Mouse (Mus musculus) testis, adult 2 months (tissue): ENCODE measurements around the gene Ldhc.
"Not testable (repeated sequence)": the region's sequence is repeated elsewhere in the genome, so short reads cannot be mapped to it uniquely, and the experiment has no call there.

Experiments
- CTCF ChIP-seq: fragments of 200-500 bp; IDR thresholded peaks from 2 replicates; pipeline ENCODE4 v1.5.1; 2012; ENCODE audit warnings: low read depth, mild to moderate bottlenecking, inconsistent platforms, low read length, moderate library complexity; ENCODE audit not compliant: control insufficient read depth, insufficient read depth, insufficient replicate concordance
- POLR2A ChIP-seq: fragments of 200-500 bp; IDR thresholded peaks from 2 replicates; pipeline ENCODE4 v1.6.1; 2012; ENCODE audit warnings: low read depth, mild to moderate bottlenecking, inconsistent platforms, low read length, moderate library complexity; ENCODE audit not compliant: control insufficient read depth

DNA sequence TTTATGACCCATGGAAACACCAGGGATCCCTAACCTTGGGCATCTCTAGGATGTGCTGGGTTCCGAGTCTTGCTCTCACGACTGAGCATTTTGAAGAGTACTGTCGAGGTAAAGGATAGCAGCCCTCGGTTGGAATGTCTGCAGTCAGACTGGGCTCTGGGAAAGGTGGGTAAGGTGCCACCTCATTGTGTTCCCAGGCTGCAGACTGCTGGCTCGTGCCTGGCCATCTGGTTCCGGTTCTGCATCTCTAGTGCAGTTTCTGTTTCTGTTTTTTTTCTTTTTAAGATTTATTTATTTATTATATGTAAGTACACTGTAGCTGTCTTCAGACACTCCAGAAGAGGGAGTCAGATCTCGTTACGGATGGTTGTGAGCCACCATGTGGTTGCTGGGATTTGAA lies 20.9 kb downstream of the Ldhc start:
- not testable (repeated sequence) for TF ChIP-seq POLR2A, CTCF
